Mouse (Mus musculus) thymus, postnatal 25 days (tissue): ENCODE results near the gene Naa50.

Experiments used
- DNase-seq: peaks from one replicate; pipeline ENCODE4 v3.0.0; 2022

Naa50 gene

DNA sequence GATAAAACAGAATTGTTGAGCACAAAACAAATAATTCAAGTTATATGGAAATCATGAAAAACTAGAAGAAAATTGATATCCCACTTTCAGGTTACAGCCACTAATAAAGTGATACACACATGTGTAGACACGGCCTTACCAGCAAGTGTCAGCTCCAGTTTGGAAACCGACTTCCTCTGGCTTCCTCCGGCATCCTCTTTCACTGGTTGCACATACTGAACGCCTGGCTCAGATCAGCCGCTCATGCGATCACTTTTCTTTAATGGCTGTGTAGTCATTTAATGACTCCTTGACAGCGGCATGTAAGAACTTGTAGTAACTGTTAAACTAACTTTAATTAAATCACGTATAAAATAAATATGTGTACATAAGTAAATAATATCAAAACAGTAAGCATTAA lies 66.3 kb downstream of the Naa50 start:
- DNase-seq, result no peak

DNA sequence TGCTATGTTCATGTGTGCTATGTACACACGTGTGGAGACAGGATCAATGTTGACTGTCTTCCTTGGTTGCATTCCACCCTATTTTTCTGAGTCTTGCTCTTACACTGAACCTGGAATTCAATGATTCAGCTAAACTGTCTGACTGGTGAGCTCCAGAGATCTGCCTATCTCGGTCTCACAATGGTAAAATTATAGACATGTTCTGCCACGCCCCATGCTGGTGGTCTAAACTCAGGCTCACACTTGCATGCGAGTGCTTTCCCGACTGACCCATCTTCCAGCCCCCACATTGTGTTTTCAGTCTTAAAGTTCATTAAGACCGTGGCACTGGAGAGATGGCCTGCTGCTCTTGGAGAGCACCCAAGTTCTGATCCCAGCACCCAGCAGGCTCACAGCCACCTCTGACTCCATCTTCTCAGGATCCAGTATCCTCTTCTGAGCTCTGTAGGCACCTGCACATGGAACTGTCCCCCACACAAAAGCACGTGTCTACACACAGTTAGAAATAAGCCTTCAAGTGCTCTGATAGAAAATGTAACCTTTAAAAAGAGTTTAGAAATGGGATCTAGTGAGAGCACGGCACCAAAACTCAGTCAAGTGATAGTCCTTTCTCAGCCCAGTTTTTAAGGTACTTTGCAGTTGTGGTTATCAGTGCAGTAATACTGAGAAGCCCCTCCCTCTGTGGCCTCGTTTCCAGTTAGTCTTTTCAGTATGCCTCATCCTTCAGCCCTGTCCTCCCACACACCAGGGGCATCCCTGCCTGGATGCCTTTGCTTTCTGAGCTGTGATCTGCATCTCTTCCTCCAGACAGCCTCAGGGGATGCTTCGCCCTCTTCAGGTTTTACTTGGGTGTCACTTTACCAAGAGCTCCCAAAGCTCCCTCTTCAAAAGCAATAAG lies 70.8 kb downstream of the Naa50 start:
- DNase-seq, result no peak

DNA sequence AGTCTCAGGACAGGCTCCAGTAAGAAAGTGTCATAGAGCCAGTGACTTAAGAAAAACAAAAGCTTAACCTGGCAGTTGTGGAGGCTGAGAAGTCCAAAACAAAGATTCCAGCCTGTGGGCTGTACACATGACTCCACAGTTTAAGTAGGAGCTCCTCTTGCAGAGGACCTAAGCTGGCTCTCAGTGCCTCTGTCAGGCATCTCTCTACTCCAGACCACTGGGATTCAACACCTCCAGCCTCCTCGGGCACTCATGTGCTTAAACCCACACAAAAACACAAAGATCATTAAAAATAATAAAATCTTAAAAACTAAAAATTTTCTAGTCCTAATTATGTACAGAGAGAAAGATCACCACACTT lies 71.4 kb downstream of the Naa50 start:
- no peak for DNase-seq

DNA sequence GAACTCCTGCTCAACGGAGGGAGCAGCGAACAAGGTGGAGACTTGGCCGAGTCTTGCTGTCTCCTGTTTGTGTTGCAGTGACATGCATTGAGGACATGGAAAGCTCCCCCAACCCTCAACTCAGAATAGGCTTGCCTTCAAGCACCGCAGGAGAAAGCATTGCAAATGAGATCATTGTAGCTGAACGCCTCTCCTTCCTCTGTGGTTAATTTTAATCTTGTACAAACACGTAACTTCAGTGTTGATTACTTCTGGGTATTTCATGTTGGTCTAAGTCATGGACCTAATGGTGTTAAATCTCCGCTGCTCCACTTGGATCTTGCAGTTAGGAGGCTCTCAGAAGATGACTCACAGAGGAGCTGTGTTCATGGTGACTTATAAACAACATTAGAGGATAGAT lies 73.1 kb downstream of the Naa50 start:
- no peak for DNase-seq
